Mouse (Mus musculus): ENCODE measurements around the gene Vps26b. TPM values are rescaled to one million over a fixed set of nuclear protein-coding genes. Genes with fewer than 3 reads are reported as not detected.

Gene Vps26b
- polyA plus RNA-seq, 1 experiment from 2014 or later, result 35.5 TPM

Other genes starting within 250 kb of the Vps26b start
- not detected in 3 replicates for gene Glb1l2, start 223.6 kb downstream of the Vps26b start, polyA plus RNA-seq (2018)
- not detected in 3 replicates for gene Glb1l3, start 169.2 kb downstream of the Vps26b start, polyA plus RNA-seq (2018)
- not detected in 3 replicates for gene Gm1110, start 107.0 kb downstream of the Vps26b start, polyA plus RNA-seq (2018)
- gene Acad8, start 30.5 kb downstream of the Vps26b start, polyA plus RNA-seq (2018), result 11.5 to 22.4 TPM (median 17.3 TPM) in 3 replicates
- gene Thyn1, start 30.4 kb downstream of the Vps26b start, polyA plus RNA-seq (2018), result 45.0 to 95.8 TPM (median 60.2 TPM) in 3 replicates
- 5.3 to 14.7 TPM (median 8.5 TPM) in 3 replicates for gene Ncapd3, start 110 bp upstream of the Vps26b start, polyA plus RNA-seq (2018)
- gene Jam3, start 125.4 kb upstream of the Vps26b start, polyA plus RNA-seq (2018), result not detected in 3 replicates

Data from macrophage (primary cell).